Mouse (Mus musculus): ENCODE measurements around the gene Fam186b. TPM values are rescaled to one million over a fixed set of nuclear protein-coding genes. Genes with fewer than 3 reads are reported as not detected.
A peak's percentile ranks its signal among the peaks of the same experiment; 100 is the strongest.

The Fam186b gene
- polyA plus RNA-seq, 1 experiment from 2014 or later = 0.11 TPM

DNA sequence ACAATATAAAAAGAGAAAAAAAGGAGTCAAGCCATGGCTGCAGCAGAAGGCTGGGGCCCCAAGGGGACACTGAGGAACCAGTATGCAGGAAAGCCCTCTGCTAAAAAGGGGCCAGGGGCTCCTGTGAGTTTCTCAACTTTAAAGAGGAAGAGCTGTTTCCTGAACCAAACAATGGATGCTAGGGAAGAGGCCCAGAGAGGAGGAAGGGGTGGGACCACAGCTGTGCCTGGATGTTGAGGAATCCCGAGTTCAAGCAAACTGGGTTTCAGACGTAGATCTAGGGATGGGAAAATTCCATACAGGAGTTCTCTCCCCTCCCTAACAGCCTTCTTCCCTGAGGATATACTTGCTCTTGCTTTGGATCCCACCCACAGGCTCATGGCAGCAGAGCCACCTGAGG is 30.7 kb upstream of the Fam186b start:
- Histone ChIP-seq H3K4me2 (ENCODE audit: low read length) (no peak overlapping the region), H3K4me3 (ENCODE audit: low read depth, low read length) (no peak overlapping the region), H3K36me3 (ENCODE audit: control insufficient read depth, insufficient read depth, low read length) (peaks cover 55% of the 10 kb centered on the region), H3K9me3 (replicated peaks; ENCODE audit: control insufficient read depth, low read length) (no peaks in the 10 kb centered on the region), H3K9ac (ENCODE audit: low read length) (no peak overlapping the region), H3K4me1 (ENCODE audit: control insufficient read depth, insufficient read depth, low read length) (no peaks in the 10 kb centered on the region), H3K27ac (ENCODE audit: low read depth, low read length) (no peak overlapping the region), H3K27me3 (replicated peaks; ENCODE audit: control insufficient read depth, insufficient read depth, low read length) (no peaks in the 10 kb centered on the region)
- 69% methylated on average over 2 of the region's 2 CpGs for WGBS
- DNase-seq (ENCODE audit: low spot score) (no peak), ATAC-seq (no peak)

GRCm38 (mm10) chr15:99325598-99325997 is 29.9 kb upstream of the Fam186b start:
- Histone ChIP-seq H3K9me3 (replicated peaks; ENCODE audit: control insufficient read depth, low read length) (no peaks in the 10 kb centered on the region), H3K4me3 (ENCODE audit: low read depth, low read length) (no peak overlapping the region), H3K27ac (ENCODE audit: low read depth, low read length) (no peak overlapping the region), H3K27me3 (replicated peaks; ENCODE audit: control insufficient read depth, insufficient read depth, low read length) (no peaks in the 10 kb centered on the region), H3K36me3 (ENCODE audit: control insufficient read depth, insufficient read depth, low read length) (peaks cover 63% of the 10 kb centered on the region), H3K4me1 (ENCODE audit: control insufficient read depth, insufficient read depth, low read length) (no peaks in the 10 kb centered on the region), H3K4me2 (ENCODE audit: low read length) (no peak overlapping the region), H3K9ac (ENCODE audit: low read length) (no peak overlapping the region)
- DNase-seq (ENCODE audit: low spot score) (no peak), ATAC-seq (no peak)
- WGBS = 92% methylated on average over 6 of the region's 6 CpGs

DNA sequence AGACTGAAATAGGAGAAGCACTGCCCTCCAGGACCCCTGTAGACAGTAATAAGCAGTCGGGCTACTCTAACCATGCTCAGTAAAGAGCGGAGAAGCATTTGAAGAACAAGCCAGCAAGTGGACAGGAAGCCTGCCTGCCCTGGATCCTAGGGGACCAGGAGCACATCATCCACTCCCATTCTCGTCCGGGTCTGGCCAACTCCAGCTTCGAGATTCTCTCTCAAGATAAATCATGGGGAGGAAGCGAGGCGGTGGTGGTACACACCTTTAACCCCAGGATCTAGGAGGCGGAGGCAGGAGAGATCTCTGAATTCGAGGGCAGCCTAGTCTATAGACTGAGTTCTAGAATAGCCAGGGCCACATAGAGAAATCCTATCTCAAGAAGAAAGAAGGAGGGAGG is 28.5 kb upstream of the Fam186b start:
- no peaks in the 10 kb centered on the region for H3K27me3 ChIP-seq (replicated peaks; ENCODE audit: control insufficient read depth, insufficient read depth, low read length)
- H3K4me3 ChIP-seq (ENCODE audit: low read depth, low read length) = no peak overlapping the region
- no peaks in the 10 kb centered on the region for H3K9me3 ChIP-seq (replicated peaks; ENCODE audit: control insufficient read depth, low read length)
- WGBS = 92% methylated on average over 9 of the region's 9 CpGs
- ATAC-seq (no peak), DNase-seq (ENCODE audit: low spot score) (no peak)
- no peak overlapping the region for H3K4me2 ChIP-seq (ENCODE audit: low read length)
- H3K9ac ChIP-seq (ENCODE audit: low read length) = no peak overlapping the region
- H3K4me1 ChIP-seq (ENCODE audit: control insufficient read depth, insufficient read depth, low read length) = no peaks in the 10 kb centered on the region
- peaks cover 75% of the 10 kb centered on the region for H3K36me3 ChIP-seq (ENCODE audit: control insufficient read depth, insufficient read depth, low read length)
- H3K27ac ChIP-seq (ENCODE audit: low read depth, low read length) = no peak overlapping the region

GRCm38 (mm10) chr15:99320978-99321377 is 25.3 kb upstream of the Fam186b start:
- Histone ChIP-seq H3K4me3 (ENCODE audit: low read depth, low read length) (no peak overlapping the region), H3K4me1 (ENCODE audit: control insufficient read depth, insufficient read depth, low read length) (no peaks in the 10 kb centered on the region), H3K9ac (ENCODE audit: low read length) (no peak overlapping the region), H3K36me3 (ENCODE audit: control insufficient read depth, insufficient read depth, low read length) (peaks cover 93% of the 10 kb centered on the region), H3K9me3 (replicated peaks; ENCODE audit: control insufficient read depth, low read length) (no peaks in the 10 kb centered on the region), H3K27me3 (replicated peaks; ENCODE audit: control insufficient read depth, insufficient read depth, low read length) (no peaks in the 10 kb centered on the region), H3K27ac (ENCODE audit: low read depth, low read length) (no peak overlapping the region), H3K4me2 (ENCODE audit: low read length) (no peak overlapping the region)
- no peak for ATAC-seq
- no peak for DNase-seq (ENCODE audit: low spot score)
- WGBS = 87% methylated on average over 9 of the region's 9 CpGs

DNA sequence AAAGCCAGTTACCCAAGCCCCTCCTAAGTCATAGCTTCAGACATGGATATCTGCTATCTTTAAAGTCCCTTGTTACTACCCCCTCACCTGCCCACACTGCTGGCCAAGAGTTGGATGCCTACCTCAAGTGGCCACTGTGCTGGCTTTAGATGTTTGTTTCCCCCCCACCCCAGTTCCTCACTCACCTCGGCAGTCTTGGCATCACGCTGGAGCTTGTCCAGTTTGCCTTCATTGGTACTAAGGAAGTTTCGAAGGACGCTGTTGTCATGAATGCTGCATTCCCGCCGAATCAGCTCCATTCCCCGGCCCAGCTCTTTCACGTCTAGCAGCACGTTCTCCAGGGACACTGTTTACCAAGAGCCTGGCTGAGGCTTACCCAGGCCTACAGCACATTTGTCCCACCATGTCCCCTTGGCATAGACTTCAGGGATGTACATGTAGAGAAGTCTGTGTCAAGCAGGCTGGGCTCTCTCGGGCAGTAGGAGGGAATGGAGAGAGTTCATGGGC is 24.5 kb upstream of the Fam186b start:
- Histone ChIP-seq H3K9ac (ENCODE audit: low read length) (no peak overlapping the region), H3K27ac (ENCODE audit: low read depth, low read length) (peak overlapping the region; percentile 21; the same call in 1 of the 2 replicates), H3K36me3 (ENCODE audit: control insufficient read depth, insufficient read depth, low read length) (peaks cover 94% of the 10 kb centered on the region), H3K4me2 (ENCODE audit: low read length) (no peak overlapping the region), H3K27me3 (replicated peaks; ENCODE audit: control insufficient read depth, insufficient read depth, low read length) (no peaks in the 10 kb centered on the region), H3K9me3 (replicated peaks; ENCODE audit: control insufficient read depth, low read length) (no peaks in the 10 kb centered on the region), H3K4me1 (ENCODE audit: control insufficient read depth, insufficient read depth, low read length) (no peaks in the 10 kb centered on the region), H3K4me3 (ENCODE audit: low read depth, low read length) (no peak overlapping the region)
- DNase-seq (ENCODE audit: low spot score) (no peak), ATAC-seq (no peak)
- WGBS = 88% methylated on average over 10 of the region's 10 CpGs

GRCm38 (mm10) chr15:99319411-99319871 is 23.8 kb upstream of the Fam186b start:
- H3K9ac ChIP-seq (ENCODE audit: low read length) = no peak overlapping the region
- H3K4me3 ChIP-seq (ENCODE audit: low read depth, low read length) = no peak overlapping the region
- 76% methylated on average over 3 of the region's 3 CpGs for WGBS
- no peaks in the 10 kb centered on the region for H3K9me3 ChIP-seq (replicated peaks; ENCODE audit: control insufficient read depth, low read length)
- H3K4me2 ChIP-seq (ENCODE audit: low read length) = no peak overlapping the region
- ATAC-seq (no peak), DNase-seq (ENCODE audit: low spot score) (no peak)
- H3K36me3 ChIP-seq (ENCODE audit: control insufficient read depth, insufficient read depth, low read length) = peaks cover 94% of the 10 kb centered on the region
- no peaks in the 10 kb centered on the region for H3K4me1 ChIP-seq (ENCODE audit: control insufficient read depth, insufficient read depth, low read length)
- H3K27ac ChIP-seq (ENCODE audit: low read depth, low read length) = 0 out of 2 replicates have a peak overlapping the region, but pooled peaks have one; percentile 9
- no peaks in the 10 kb centered on the region for H3K27me3 ChIP-seq (replicated peaks; ENCODE audit: control insufficient read depth, insufficient read depth, low read length)

- peak overlapping the region; percentile 14; the same call in 1 of the 2 replicates for H3K27ac ChIP-seq (ENCODE audit: low read depth, low read length)
- no peak for ATAC-seq
- H3K4me3 ChIP-seq (ENCODE audit: low read depth, low read length) = no peak overlapping the region
- no peak for DNase-seq (ENCODE audit: low spot score)
- 94% methylated on average over 14 of the region's 14 CpGs for WGBS
- no peaks in the 10 kb centered on the region for H3K27me3 ChIP-seq (replicated peaks; ENCODE audit: control insufficient read depth, insufficient read depth, low read length)
- H3K36me3 ChIP-seq (ENCODE audit: control insufficient read depth, insufficient read depth, low read length) = peaks cover 96% of the 10 kb centered on the region
- no peak overlapping the region for H3K9ac ChIP-seq (ENCODE audit: low read length)
- no peaks in the 10 kb centered on the region for H3K9me3 ChIP-seq (replicated peaks; ENCODE audit: control insufficient read depth, low read length)
- H3K4me1 ChIP-seq (ENCODE audit: control insufficient read depth, insufficient read depth, low read length) = no peaks in the 10 kb centered on the region
- no peak overlapping the region for H3K4me2 ChIP-seq (ENCODE audit: low read length)
Measured at GRCm38 (mm10) chr15:99318861-99319410, 23.2 kb upstream of the Fam186b start.

DNA sequence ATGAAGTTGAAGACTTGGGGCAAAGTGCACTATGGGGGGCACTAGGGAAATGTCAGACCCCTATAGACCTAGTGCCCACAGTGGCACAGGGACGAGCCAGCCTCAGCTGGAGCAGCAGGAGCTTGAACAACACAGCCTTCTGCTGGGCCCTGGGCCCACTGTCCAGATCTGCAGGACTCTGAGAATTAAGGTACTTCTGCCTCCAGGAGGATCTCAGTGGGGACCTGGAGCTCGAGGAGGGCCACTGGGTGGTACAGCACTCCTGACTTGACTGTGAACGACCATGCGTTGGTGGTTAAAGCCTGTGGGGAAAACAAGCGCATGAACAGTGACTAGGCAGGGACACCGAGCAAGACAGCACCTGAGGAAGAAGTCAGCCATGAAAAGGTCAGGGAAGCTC is 22.4 kb upstream of the Fam186b start:
- Histone ChIP-seq H3K36me3 (ENCODE audit: control insufficient read depth, insufficient read depth, low read length) (peaks cover 96% of the 10 kb centered on the region), H3K4me2 (ENCODE audit: low read length) (no peak overlapping the region), H3K9me3 (replicated peaks; ENCODE audit: control insufficient read depth, low read length) (no peaks in the 10 kb centered on the region), H3K27me3 (replicated peaks; ENCODE audit: control insufficient read depth, insufficient read depth, low read length) (no peaks in the 10 kb centered on the region), H3K27ac (ENCODE audit: low read depth, low read length) (no peak overlapping the region; the same call in 1 of the 2 replicates), H3K4me1 (ENCODE audit: control insufficient read depth, insufficient read depth, low read length) (no peaks in the 10 kb centered on the region), H3K4me3 (ENCODE audit: low read depth, low read length) (no peak overlapping the region), H3K9ac (ENCODE audit: low read length) (no peak overlapping the region)
- ATAC-seq (no peak), DNase-seq (ENCODE audit: low spot score) (no peak)
- 90% methylated on average over 6 of the region's 6 CpGs for WGBS

DNA sequence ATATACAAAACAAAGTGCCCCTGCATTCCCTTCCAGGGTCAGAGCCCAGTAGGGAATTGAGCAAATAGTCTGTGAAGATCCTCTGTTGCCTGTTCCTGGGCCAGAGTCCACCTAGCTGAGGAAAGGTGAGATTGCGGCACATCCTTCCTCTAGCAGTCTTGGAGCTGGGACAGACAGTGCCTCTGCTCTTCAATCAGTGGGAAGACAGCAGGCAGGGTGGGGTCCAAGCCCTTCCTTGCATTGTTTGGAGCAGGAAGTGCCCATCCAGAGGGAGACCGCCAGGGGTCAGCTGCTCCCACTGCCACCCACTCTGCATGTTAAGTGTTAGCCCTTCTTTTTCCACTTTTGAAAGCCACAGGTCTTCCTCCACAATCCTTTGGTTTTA is 21.6 kb upstream of the Fam186b start:
- Histone ChIP-seq H3K4me3 (ENCODE audit: low read depth, low read length) (no peak overlapping the region), H3K9ac (ENCODE audit: low read length) (peak overlapping the region; percentile 17; the same call in 1 of the 2 replicates), H3K4me2 (ENCODE audit: low read length) (no peak overlapping the region), H3K4me1 (ENCODE audit: control insufficient read depth, insufficient read depth, low read length) (no peaks in the 10 kb centered on the region), H3K27ac (ENCODE audit: low read depth, low read length) (peak overlapping the region; percentile 79), H3K9me3 (replicated peaks; ENCODE audit: control insufficient read depth, low read length) (no peaks in the 10 kb centered on the region), H3K27me3 (replicated peaks; ENCODE audit: control insufficient read depth, insufficient read depth, low read length) (no peaks in the 10 kb centered on the region), H3K36me3 (ENCODE audit: control insufficient read depth, insufficient read depth, low read length) (peaks cover 96% of the 10 kb centered on the region)
- DNase-seq (ENCODE audit: low spot score) (no peak), ATAC-seq (no peak)
- 83% methylated on average over 2 of the region's 2 CpGs for WGBS

Measured in forebrain, embryonic 14.5 days (tissue).